Mouse (Mus musculus) heart, postnatal 0 days (tissue): Measurements from ENCODE around the gene Wnt2b.

ENCODE experiments used
- CTCF ChIP-seq: IDR thresholded peaks from 2 replicates; pipeline ENCODE4 v1.5.1; 2016; ENCODE audit warnings: antibody characterized with exemption, control low read depth, low read depth
- EP300 ChIP-seq: IDR thresholded peaks from 2 replicates; pipeline ENCODE4 v1.6.1; 2016; ENCODE audit warnings: antibody characterized with exemption, low read depth

DNA sequence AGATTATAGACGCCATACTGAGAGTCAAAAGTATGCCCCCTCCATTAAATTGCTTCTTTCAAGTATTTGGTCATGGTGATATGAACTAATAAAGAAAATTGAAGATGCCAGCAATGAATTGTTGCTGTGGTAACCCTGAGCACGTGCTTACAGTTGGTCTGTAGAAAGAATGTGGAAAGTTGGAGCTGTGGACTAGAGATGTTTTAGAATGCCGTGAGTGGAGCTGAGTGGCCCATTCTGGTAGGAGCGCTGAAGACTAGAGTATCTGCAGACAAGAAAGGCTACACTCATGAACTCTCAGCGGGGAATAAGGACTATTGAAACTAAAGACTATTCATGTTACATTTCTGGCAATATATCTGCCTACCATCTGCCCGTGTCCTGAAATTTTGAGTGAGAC lies 52.5 kb downstream of the Wnt2b start:
- TF ChIP-seq EP300 = no peak
- TF ChIP-seq CTCF = no peak
